Mouse (Mus musculus) C2C12 (cell line): ENCODE measurements around the gene Ergic2.

Experiments
- MAX ChIP-seq: IDR thresholded peaks from one replicate; pipeline ENCODE4 v1.6.1; 2011; ENCODE audit warnings: mild to moderate bottlenecking, control low read depth
- MYOG ChIP-seq: IDR thresholded peaks from one replicate; pipeline ENCODE4 v1.6.1; 2011; ENCODE audit not compliant: control insufficient read depth, insufficient read length; ENCODE audit errors: extremely low read depth

GRCm38 (mm10) chr6:148207522-148207921, 4.7 kb downstream of the Ergic2 start:
- no peak for TF ChIP-seq MAX
- no peak for TF ChIP-seq MYOG
